Mouse (Mus musculus) forebrain, embryonic 10.5 days (tissue): ENCODE results near the gene Rsph14. TPM values are rescaled to one million over a fixed set of nuclear protein-coding genes. Genes with fewer than 3 reads are reported as not detected.

ENCODE experiments used
- DNase-seq: peaks from one replicate; pipeline ENCODE4 v3.0.0-alpha.2; 2017; ENCODE audit warnings: low spot score; ENCODE audit errors: extremely low spot score
- H3K27ac ChIP-seq: fragments of 300-500 bp; sonication (generic); 2 replicates; pipeline ENCODE4 v1.5.1; 2016; ENCODE audit warnings: mild to moderate bottlenecking
- H3K27me3 ChIP-seq: fragments of 300-500 bp; sonication (generic); 2 replicates; pipeline ENCODE4 v1.6.1; 2016; ENCODE audit warnings: mild to moderate bottlenecking; ENCODE audit not compliant: poor library complexity, severe bottlenecking
- H3K36me3 ChIP-seq: fragments of 300-500 bp; sonication (generic); replicated peaks from 2 replicates; pipeline ENCODE4 v1.6.1; 2016; ENCODE audit warnings: mild to moderate bottlenecking, moderate library complexity
- H3K4me1 ChIP-seq: fragments of 300-500 bp; sonication (generic); 2 replicates; pipeline ENCODE4 v1.6.1; 2016
- H3K4me3 ChIP-seq: fragments of 300-500 bp; sonication (generic); 2 replicates; pipeline ENCODE4 v1.5.1; 2016; ENCODE audit warnings: mild to moderate bottlenecking, moderate library complexity
- H3K9me3 ChIP-seq: fragments of 300-500 bp; sonication (generic); 2 replicates; pipeline ENCODE4 v1.6.1; 2016; ENCODE audit warnings: mild to moderate bottlenecking, moderate library complexity
- WGBS: fragments of 180-500 bp; shearing (Covaris S2); methylation state at CpG from one replicate; pipeline ENCODE4 v1.1.7; 2016; 5-methylcytosine and 5-hydroxymethylcytosine counted together
- polyA plus RNA-seq: library from polyadenylated mRNA; unstranded; fragments of >200 nt; fragmentation: Nextera tagmentation; extraction: Ambion mirVana; gene quantifications from 2 replicates; pipeline ENCODE4 v1.2.1, GENCODE M21; 2016

Gene Rsph14
- polyA plus RNA-seq = not detected in 2 replicates

- H3K36me3 ChIP-seq = no peaks in the 10 kb centered on the region
- no peak for DNase-seq
- WGBS = 37% methylated on average over 10 of the region's 10 CpGs
- peaks cover 6% of the 10 kb centered on the region; the same call in 1 of the 2 replicates for H3K27me3 ChIP-seq
- peaks cover 41% of the 10 kb centered on the region for H3K4me1 ChIP-seq
- no peaks in the 10 kb centered on the region for H3K9me3 ChIP-seq
- no peak within 1 kb of the TSS for H3K4me3 ChIP-seq
- no peak within 1 kb of the TSS for H3K27ac ChIP-seq
Measured at GRCm38 (mm10) chr10:75032395-75032794, at the start of gene Rsph14. Gene Rsph14 (minus strand): TSS chr10:75032586.

- Histone ChIP-seq H3K27me3 (no peaks in the 10 kb centered on the region), H3K27ac (no peak overlapping the region)
Measured at GRCm38 (mm10) chr10:75078174-75079128, 46.1 kb upstream of the Rsph14 start.

GRCm38 (mm10) chr10:75075665-75076064 is 43.3 kb upstream of the Rsph14 start:
- H3K4me3 ChIP-seq = no peak overlapping the region
- no peak overlapping the region for H3K27ac ChIP-seq
- 93% methylated on average over 5 of the region's 5 CpGs for WGBS
- peaks cover 37% of the 10 kb centered on the region for H3K36me3 ChIP-seq
- H3K4me1 ChIP-seq = peaks cover 20% of the 10 kb centered on the region
- H3K27me3 ChIP-seq = no peaks in the 10 kb centered on the region
- no peaks in the 10 kb centered on the region for H3K9me3 ChIP-seq
- no peak for DNase-seq

More at GRCm38 (mm10) chr10:75078174-75079128, 46.1 kb upstream of the Rsph14 start:
- H3K36me3 ChIP-seq = peaks cover 42% of the 10 kb centered on the region
- H3K9me3 ChIP-seq = no peaks in the 10 kb centered on the region
- 89% methylated on average over 14 of the region's 14 CpGs for WGBS
- H3K4me3 ChIP-seq = no peak overlapping the region
- DNase-seq = no peak
- peaks cover 19% of the 10 kb centered on the region for H3K4me1 ChIP-seq

GRCm38 (mm10) chr10:75070281-75070976 is 38.0 kb upstream of the Rsph14 start:
- Histone ChIP-seq H3K4me1 (peaks cover 38% of the 10 kb centered on the region), H3K4me3 (no peak overlapping the region), H3K9me3 (no peaks in the 10 kb centered on the region), H3K27ac (no peak overlapping the region), H3K36me3 (peaks cover 29% of the 10 kb centered on the region), H3K27me3 (no peaks in the 10 kb centered on the region)
- WGBS = 89% methylated on average over 11 of the region's 11 CpGs
- no peak for DNase-seq

GRCm38 (mm10) chr10:75068624-75069328 is 36.4 kb upstream of the Rsph14 start:
- Histone ChIP-seq H3K9me3 (no peaks in the 10 kb centered on the region), H3K36me3 (peaks cover 40% of the 10 kb centered on the region), H3K4me1 (peaks cover 54% of the 10 kb centered on the region), H3K4me3 (no peak overlapping the region), H3K27me3 (no peaks in the 10 kb centered on the region), H3K27ac (no peak overlapping the region)
- 71% methylated on average over 12 of the region's 12 CpGs for WGBS
- no peak for DNase-seq

GRCm38 (mm10) chr10:75068086-75068485 is 35.7 kb upstream of the Rsph14 start:
- no peak overlapping the region for H3K4me3 ChIP-seq
- DNase-seq = no peak
- WGBS = 56% methylated on average over 2 of the region's 2 CpGs
- peaks cover 38% of the 10 kb centered on the region for H3K36me3 ChIP-seq
- no peaks in the 10 kb centered on the region for H3K9me3 ChIP-seq
- H3K27ac ChIP-seq = no peak overlapping the region
- peaks cover 61% of the 10 kb centered on the region for H3K4me1 ChIP-seq
- H3K27me3 ChIP-seq = 0 out of 2 replicates have a peak, but pooled peaks cover under 1% of the 10 kb centered on the region

- H3K36me3 ChIP-seq = peaks cover 38% of the 10 kb centered on the region
- DNase-seq = no peak
- H3K27me3 ChIP-seq = peaks cover 7% of the 10 kb centered on the region; the same call in 1 of the 2 replicates
- no peaks in the 10 kb centered on the region for H3K9me3 ChIP-seq
- H3K27ac ChIP-seq = no peak overlapping the region
- no peak overlapping the region for H3K4me3 ChIP-seq
- peaks cover 67% of the 10 kb centered on the region for H3K4me1 ChIP-seq
Measured at GRCm38 (mm10) chr10:75067446-75067845, 35.1 kb upstream of the Rsph14 start.

- peaks cover 27% of the 10 kb centered on the region for H3K36me3 ChIP-seq
- H3K27me3 ChIP-seq = peaks cover 19% of the 10 kb centered on the region
- WGBS = 77% methylated on average over 6 of the region's 6 CpGs
- no peak overlapping the region for H3K4me3 ChIP-seq
- DNase-seq = no peak
- no peaks in the 10 kb centered on the region for H3K9me3 ChIP-seq
- H3K27ac ChIP-seq = no peak overlapping the region
- peaks cover 84% of the 10 kb centered on the region for H3K4me1 ChIP-seq
Measured at GRCm38 (mm10) chr10:75065691-75066090, 33.3 kb upstream of the Rsph14 start.

GRCm38 (mm10) chr10:75063301-75063965 is 31.0 kb upstream of the Rsph14 start:
- Histone ChIP-seq H3K4me3 (peak overlapping the region; percentile 88), H3K4me1 (peaks cover 86% of the 10 kb centered on the region), H3K27ac (no peak overlapping the region), H3K9me3 (no peaks in the 10 kb centered on the region), H3K27me3 (peaks cover 19% of the 10 kb centered on the region), H3K36me3 (peaks cover 27% of the 10 kb centered on the region)
- no peak for DNase-seq
- 76% methylated on average over 12 of the region's 12 CpGs for WGBS

GRCm38 (mm10) chr10:75062621-75063020 is 30.2 kb upstream of the Rsph14 start:
- peaks cover 19% of the 10 kb centered on the region for H3K27me3 ChIP-seq
- no peak overlapping the region for H3K27ac ChIP-seq
- peaks cover 85% of the 10 kb centered on the region for H3K4me1 ChIP-seq
- no peak for DNase-seq
- 41% methylated on average over 6 of the region's 6 CpGs for WGBS
- peaks cover 27% of the 10 kb centered on the region for H3K36me3 ChIP-seq
- H3K9me3 ChIP-seq = no peaks in the 10 kb centered on the region
- peak overlapping the region; percentile 88 for H3K4me3 ChIP-seq

GRCm38 (mm10) chr10:75062189-75062561 is 29.8 kb upstream of the Rsph14 start:
- Histone ChIP-seq H3K36me3 (peaks cover 27% of the 10 kb centered on the region), H3K9me3 (no peaks in the 10 kb centered on the region), H3K4me3 (peak overlapping the region; percentile 88), H3K27ac (0 out of 2 replicates have a peak overlapping the region, but pooled peaks have one; percentile 91), H3K4me1 (peaks cover 80% of the 10 kb centered on the region), H3K27me3 (peaks cover 19% of the 10 kb centered on the region)
- 21% methylated on average over 6 of the region's 6 CpGs for WGBS
- DNase-seq = no peak
